Mouse (Mus musculus) forebrain, embryonic 13.5 days (tissue): ENCODE measurements around the gene Rbms1. TPM values are rescaled to one million over a fixed set of nuclear protein-coding genes. Genes with fewer than 3 reads are reported as not detected.
A peak's percentile ranks its signal among the peaks of the same experiment; 100 is the strongest.

Source experiments
- ATAC-seq: fragments of 200-750 bp; cut with Nextera tagmentation; 2 replicates; pipeline ENCODE4 v1.8.0; 2017
- H3K27ac ChIP-seq: fragments of 300-500 bp; sonication (generic); 2 replicates; pipeline ENCODE4 v1.5.1; 2015; ENCODE audit warnings: inconsistent platforms, mild to moderate bottlenecking, moderate library complexity
- H3K27me3 ChIP-seq: fragments of 300-500 bp; sonication (generic); 2 replicates; pipeline ENCODE4 v1.6.1; 2015; ENCODE audit warnings: mild to moderate bottlenecking, inconsistent platforms
- H3K36me3 ChIP-seq: fragments of 300-500 bp; sonication (generic); 2 replicates; pipeline ENCODE4 v1.6.1; 2015; ENCODE audit warnings: mild to moderate bottlenecking, inconsistent platforms; ENCODE audit not compliant: poor library complexity, severe bottlenecking
- H3K4me1 ChIP-seq: fragments of 300-500 bp; sonication (generic); 2 replicates; pipeline ENCODE4 v1.6.1; 2015; ENCODE audit warnings: inconsistent platforms
- H3K4me2 ChIP-seq: fragments of 300-500 bp; sonication (generic); 2 replicates; pipeline ENCODE4 v1.6.1; 2015; ENCODE audit warnings: inconsistent platforms, mild to moderate bottlenecking, moderate library complexity
- H3K4me3 ChIP-seq: fragments of 300-500 bp; sonication (generic); 2 replicates; pipeline ENCODE4 v1.5.1; 2015; ENCODE audit warnings: mild to moderate bottlenecking, inconsistent platforms
- H3K9ac ChIP-seq: fragments of 300-500 bp; sonication (generic); 2 replicates; pipeline ENCODE4 v1.6.1; 2015; ENCODE audit warnings: mild to moderate bottlenecking, inconsistent platforms
- H3K9me3 ChIP-seq: fragments of 300-500 bp; sonication (generic); replicated peaks from 2 replicates; pipeline ENCODE4 v1.6.1; 2016; ENCODE audit warnings: inconsistent platforms
- WGBS: fragments of 180-500 bp; shearing (Covaris S2); methylation state at CpG from one replicate; pipeline ENCODE4 v1.1.7; 2015; 5-methylcytosine and 5-hydroxymethylcytosine counted together
- polyA plus RNA-seq: library from polyadenylated mRNA; unstranded; fragments of >200 nt; fragmentation: Nextera tagmentation; extraction: Ambion mirVana; gene quantifications from 2 replicates; pipeline ENCODE4 v1.2.1, GENCODE M21; 2015

Gene Rbms1
- polyA plus RNA-seq, 1 experiment from 2014 or later, result 14.2 TPM

DNA sequence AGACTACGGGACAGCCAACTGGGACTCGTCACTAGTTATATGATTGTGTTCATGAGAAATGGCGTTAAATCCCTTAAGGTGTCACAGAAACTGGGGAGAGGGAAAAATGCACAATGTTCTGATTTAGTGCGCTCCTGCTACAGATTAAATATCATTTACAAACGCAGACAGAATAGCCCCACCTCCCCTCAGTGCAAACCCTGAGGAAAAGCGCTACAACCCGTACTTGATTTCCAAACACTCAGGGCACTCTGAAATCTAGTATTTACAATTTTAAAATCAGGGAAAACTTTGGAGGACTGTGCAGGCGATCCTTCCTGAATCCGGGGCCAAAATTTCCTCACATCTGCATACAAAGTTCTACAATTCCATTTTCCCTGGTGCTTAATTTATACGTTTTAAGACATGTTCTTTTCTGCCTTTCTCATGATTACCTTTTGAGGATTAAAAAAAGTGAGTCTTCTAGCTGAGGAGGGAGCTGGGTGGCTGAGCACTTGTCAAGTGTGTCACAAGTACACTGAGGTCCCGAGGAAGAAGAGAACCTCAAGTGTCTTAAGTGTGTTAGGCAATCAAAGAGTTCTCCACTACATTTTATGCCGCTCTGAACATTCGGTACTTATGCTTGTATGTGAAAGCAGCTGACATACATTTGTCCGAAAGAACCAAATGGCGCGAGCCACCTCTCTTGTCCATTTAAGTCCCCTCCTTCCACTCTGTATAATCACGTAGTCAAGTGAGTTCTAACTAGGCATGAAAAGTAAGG is 164.0 kb downstream of the Rbms1 start:
- 66% methylated on average over 17 of the region's 17 CpGs for WGBS

DNA sequence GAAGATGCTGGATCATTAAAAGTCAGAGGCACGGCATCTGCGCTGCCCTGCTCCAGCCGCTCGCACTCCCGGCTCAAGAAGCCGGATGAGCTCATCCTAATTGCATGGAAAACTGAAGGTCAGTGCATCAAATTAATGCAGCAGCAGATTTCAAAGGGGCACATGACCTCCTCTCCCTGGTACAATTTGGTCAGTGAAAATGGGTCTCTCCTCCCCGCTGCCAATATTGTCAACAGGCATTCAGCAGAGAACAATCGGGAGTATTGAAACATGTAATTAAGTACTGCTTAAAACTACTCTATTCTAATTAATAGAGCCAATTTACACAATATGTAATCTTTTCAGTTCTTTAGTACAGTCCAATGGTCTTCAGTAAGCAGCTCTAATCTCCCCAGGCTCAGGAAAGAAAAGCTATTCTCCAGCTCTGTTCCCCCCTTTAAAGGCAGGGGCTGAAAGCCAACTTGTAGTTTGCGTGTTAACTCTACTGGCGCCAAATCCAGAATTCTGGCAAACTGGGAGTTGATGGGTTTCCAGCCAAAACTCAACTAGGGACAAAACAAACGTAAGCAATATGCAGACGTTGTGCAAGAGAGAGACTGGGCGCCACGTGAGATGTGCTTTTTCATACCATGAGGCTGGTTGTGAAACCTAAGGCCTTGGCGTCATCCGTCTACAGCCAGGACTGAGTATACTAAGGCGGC is 165.9 kb downstream of the Rbms1 start:
- no peak overlapping the region for H3K27ac ChIP-seq
- ATAC-seq, result peak; percentile 88
- H3K4me3 ChIP-seq, result no peak overlapping the region
- H3K9me3 ChIP-seq, result no peaks in the 10 kb centered on the region
- H3K36me3 ChIP-seq, result no peaks in the 10 kb centered on the region
- peaks cover 43% of the 10 kb centered on the region for H3K4me1 ChIP-seq
- H3K4me2 ChIP-seq, result peak overlapping the region; percentile 15; the same call in 1 of the 2 replicates
- peaks cover 91% of the 10 kb centered on the region for H3K27me3 ChIP-seq
- WGBS, result 8% methylated on average over 17 of the region's 17 CpGs
- H3K9ac ChIP-seq, result no peak overlapping the region

More for the DNA sequence above, 164.0 kb downstream of the Rbms1 start:
- Histone ChIP-seq H3K27me3 (peaks cover 92% of the 10 kb centered on the region), H3K36me3 (no peaks in the 10 kb centered on the region), H3K9ac (no peak overlapping the region), H3K4me2 (no peak overlapping the region), H3K4me3 (no peak overlapping the region), H3K27ac (no peak overlapping the region), H3K9me3 (no peaks in the 10 kb centered on the region), H3K4me1 (peaks cover 43% of the 10 kb centered on the region)
- ATAC-seq, result no peak

GRCm38 (mm10) chr2:60796616-60796968 is 166.4 kb downstream of the Rbms1 start:
- ATAC-seq, result peak; percentile 74
- no peaks in the 10 kb centered on the region for H3K9me3 ChIP-seq
- peaks cover 37% of the 10 kb centered on the region for H3K4me1 ChIP-seq
- peak overlapping the region; percentile 15; the same call in 1 of the 2 replicates for H3K4me2 ChIP-seq
- no peaks in the 10 kb centered on the region for H3K36me3 ChIP-seq
- H3K27me3 ChIP-seq, result peaks cover 91% of the 10 kb centered on the region
- no peak overlapping the region for H3K4me3 ChIP-seq
- no peak overlapping the region for H3K9ac ChIP-seq
- H3K27ac ChIP-seq, result no peak overlapping the region
- WGBS, result 9% methylated on average over 2 of the region's 2 CpGs

- WGBS, result 38% methylated on average over 9 of the region's 9 CpGs
- Histone ChIP-seq H3K27ac (no peak overlapping the region), H3K27me3 (peaks cover 91% of the 10 kb centered on the region), H3K4me3 (no peak overlapping the region), H3K9me3 (no peaks in the 10 kb centered on the region), H3K9ac (no peak overlapping the region), H3K36me3 (no peaks in the 10 kb centered on the region), H3K4me2 (no peak overlapping the region), H3K4me1 (peaks cover 30% of the 10 kb centered on the region)
- ATAC-seq, result no peak
Measured at GRCm38 (mm10) chr2:60795861-60796260, 167.1 kb downstream of the Rbms1 start.

DNA sequence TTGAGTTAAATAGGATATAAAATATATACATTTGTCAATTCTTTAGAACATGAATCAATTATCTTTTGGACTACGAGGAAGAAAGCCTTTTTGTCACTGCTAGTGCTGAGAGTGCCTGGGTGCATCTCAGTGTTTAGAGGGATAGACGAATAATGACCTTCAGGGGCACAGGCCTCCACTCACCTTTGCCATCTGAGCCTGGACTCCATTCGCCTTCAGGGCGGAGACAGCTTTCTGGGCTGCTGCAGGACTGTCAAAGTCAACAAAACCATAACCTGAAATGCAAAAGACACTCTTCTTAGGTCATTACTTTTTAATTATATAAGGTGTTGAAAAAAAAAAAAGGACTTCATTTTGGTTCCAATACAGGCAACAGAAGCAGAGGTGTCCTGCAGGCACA is 170.5 kb downstream of the Rbms1 start:
- Histone ChIP-seq H3K36me3 (no peaks in the 10 kb centered on the region), H3K4me1 (peaks cover 40% of the 10 kb centered on the region), H3K4me3 (no peak overlapping the region), H3K27me3 (peaks cover 78% of the 10 kb centered on the region), H3K9ac (no peak overlapping the region), H3K9me3 (no peaks in the 10 kb centered on the region), H3K27ac (no peak overlapping the region), H3K4me2 (no peak overlapping the region)
- WGBS, result 74% methylated on average over 4 of the region's 4 CpGs
- no peak for ATAC-seq

- H3K9me3 ChIP-seq, result no peaks in the 10 kb centered on the region
- H3K4me3 ChIP-seq, result no peak overlapping the region
- H3K4me2 ChIP-seq, result no peak overlapping the region
- ATAC-seq, result 0 out of 2 replicates have a peak, but pooled peaks have one; percentile 16
- WGBS, result 24% methylated on average over 3 of the region's 3 CpGs
- no peaks in the 10 kb centered on the region for H3K36me3 ChIP-seq
- H3K9ac ChIP-seq, result no peak overlapping the region
- H3K4me1 ChIP-seq, result peaks cover 33% of the 10 kb centered on the region
- H3K27ac ChIP-seq, result no peak overlapping the region
- peaks cover 79% of the 10 kb centered on the region for H3K27me3 ChIP-seq
Measured at GRCm38 (mm10) chr2:60789126-60789525, 173.9 kb downstream of the Rbms1 start.

DNA sequence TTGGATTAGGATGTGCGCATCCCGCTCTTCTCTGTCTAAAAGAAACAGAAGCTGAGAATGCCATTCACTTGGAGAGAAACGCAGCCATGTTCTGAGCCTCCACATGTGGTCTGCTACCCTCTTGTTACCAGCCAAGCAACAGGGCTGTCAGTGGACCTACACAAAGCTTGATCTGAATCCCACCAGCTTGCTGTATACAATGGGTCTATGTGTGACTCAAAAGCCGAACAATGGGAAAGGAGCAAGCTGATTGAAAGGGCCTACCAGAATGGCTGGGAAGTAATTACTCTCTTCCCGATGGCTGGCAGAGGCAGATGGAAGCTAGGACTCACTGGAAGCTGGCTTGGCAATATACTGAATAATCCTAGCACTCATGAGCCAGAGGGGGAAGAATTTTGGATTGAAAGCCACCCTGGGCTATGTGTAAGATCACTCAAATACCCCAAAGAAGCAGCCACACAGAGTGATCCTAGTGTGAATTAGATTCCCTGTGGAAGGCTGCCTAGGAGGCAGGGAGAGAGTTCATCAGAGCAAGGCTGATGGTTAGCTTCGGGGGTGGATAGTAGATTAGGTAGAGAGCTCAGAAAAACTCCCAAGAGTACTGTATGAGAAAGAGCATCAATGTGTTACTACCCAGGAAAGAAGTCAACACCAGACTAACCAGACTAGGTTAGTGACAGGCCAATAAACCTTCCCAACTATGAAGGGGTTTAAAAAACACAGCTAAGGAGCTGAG is 174.7 kb downstream of the Rbms1 start:
- no peaks in the 10 kb centered on the region for H3K9me3 ChIP-seq
- peaks cover 33% of the 10 kb centered on the region for H3K4me1 ChIP-seq
- peak; percentile 93 for ATAC-seq
- H3K36me3 ChIP-seq, result no peaks in the 10 kb centered on the region
- H3K4me3 ChIP-seq, result no peak overlapping the region
- peaks cover 78% of the 10 kb centered on the region for H3K27me3 ChIP-seq
- no peak overlapping the region for H3K4me2 ChIP-seq
- H3K9ac ChIP-seq, result no peak overlapping the region
- WGBS, result 6% methylated on average over 6 of the region's 6 CpGs
- peak overlapping the region; percentile 42; the same call in 1 of the 2 replicates for H3K27ac ChIP-seq

DNA sequence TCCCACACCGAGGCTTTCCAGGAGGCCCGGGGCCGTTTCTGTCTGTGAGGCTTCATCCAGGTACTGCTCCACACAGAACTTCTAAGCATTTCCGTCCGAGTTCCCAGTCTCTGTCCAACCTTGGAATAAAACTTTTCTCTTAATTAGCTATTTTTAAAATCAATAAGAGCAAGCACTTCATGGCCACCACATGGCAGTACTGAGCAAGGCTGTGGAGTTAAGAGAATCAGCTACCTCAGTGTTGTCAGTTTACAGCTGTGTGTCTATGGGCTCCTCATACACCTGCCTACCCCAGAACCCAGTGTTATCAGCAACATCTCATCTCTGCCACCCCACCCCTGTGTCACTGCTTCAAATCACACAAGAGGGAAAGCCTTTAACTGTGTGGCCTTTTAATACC is 175.9 kb downstream of the Rbms1 start:
- H3K4me1 ChIP-seq, result peaks cover 33% of the 10 kb centered on the region
- H3K9me3 ChIP-seq, result no peaks in the 10 kb centered on the region
- H3K4me3 ChIP-seq, result no peak overlapping the region
- no peak for ATAC-seq
- H3K9ac ChIP-seq, result no peak overlapping the region
- H3K36me3 ChIP-seq, result no peaks in the 10 kb centered on the region
- H3K27me3 ChIP-seq, result peaks cover 79% of the 10 kb centered on the region
- WGBS, result 90% methylated on average over 5 of the region's 5 CpGs
- no peak overlapping the region for H3K4me2 ChIP-seq
- H3K27ac ChIP-seq, result no peak overlapping the region

DNA sequence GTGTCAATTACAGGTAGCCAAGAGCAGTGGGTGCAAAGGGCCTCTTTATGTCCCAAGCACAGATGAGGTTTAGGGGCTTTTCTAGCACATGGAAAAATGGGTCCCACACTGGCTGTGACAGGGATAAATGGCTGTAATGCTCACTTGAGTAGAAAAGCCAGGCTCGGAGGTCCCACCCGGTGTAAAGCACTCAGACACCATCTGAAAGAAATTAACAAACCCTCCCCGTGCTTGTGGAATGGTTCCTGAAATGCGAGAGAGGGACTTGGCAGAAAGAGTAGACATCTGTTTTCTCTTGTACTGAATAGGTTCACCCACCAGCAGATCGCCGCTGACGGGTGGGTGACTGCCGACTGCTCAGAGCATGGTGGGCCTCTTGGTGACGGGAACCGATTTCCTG is 176.7 kb downstream of the Rbms1 start:
- H3K9ac ChIP-seq, result no peak overlapping the region
- 40% methylated on average over 10 of the region's 10 CpGs for WGBS

DNA sequence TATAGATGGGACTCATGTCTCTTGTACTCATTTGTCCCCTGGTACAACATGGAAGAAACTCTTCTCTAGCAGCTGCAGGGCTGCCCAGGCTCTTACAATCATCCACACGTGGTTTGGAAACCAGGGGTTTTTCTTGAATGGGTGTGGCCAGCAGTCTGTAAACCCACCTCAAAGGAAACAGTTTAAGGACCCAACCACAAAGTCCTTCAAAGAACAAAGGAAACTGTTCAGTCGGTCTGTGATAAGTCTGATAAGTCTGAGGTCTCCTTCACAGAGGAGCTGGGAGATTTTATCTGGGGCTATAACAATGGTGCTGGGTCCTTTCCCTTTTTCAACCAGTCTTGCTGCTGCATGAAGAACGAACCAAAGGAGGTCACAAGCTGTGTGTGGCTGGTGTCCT is 188.5 kb downstream of the Rbms1 start:
- Histone ChIP-seq H3K4me1 (no peaks in the 10 kb centered on the region), H3K4me3 (no peak overlapping the region), H3K9me3 (peaks cover 13% of the 10 kb centered on the region), H3K9ac (no peak overlapping the region), H3K27me3 (peaks cover 11% of the 10 kb centered on the region; the same call in 1 of the 2 replicates), H3K36me3 (0 out of 2 replicates have a peak, but pooled peaks cover 10% of the 10 kb centered on the region), H3K4me2 (no peak overlapping the region), H3K27ac (no peak overlapping the region)
- 35% methylated on average over 3 of the region's 3 CpGs for WGBS
- ATAC-seq, result no peak

More for the DNA sequence above, 176.7 kb downstream of the Rbms1 start:
- no peaks in the 10 kb centered on the region for H3K9me3 ChIP-seq
- peak; percentile 59 for ATAC-seq
- no peak overlapping the region for H3K4me2 ChIP-seq
- H3K36me3 ChIP-seq, result no peaks in the 10 kb centered on the region
- no peak overlapping the region for H3K27ac ChIP-seq
- peaks cover 79% of the 10 kb centered on the region for H3K27me3 ChIP-seq
- no peak overlapping the region for H3K4me3 ChIP-seq
- peaks cover 33% of the 10 kb centered on the region for H3K4me1 ChIP-seq

GRCm38 (mm10) chr2:60773592-60773991 is 189.4 kb downstream of the Rbms1 start:
- no peak for ATAC-seq
- Histone ChIP-seq H3K9me3 (peaks cover 13% of the 10 kb centered on the region), H3K4me3 (no peak overlapping the region), H3K27me3 (peaks cover 14% of the 10 kb centered on the region; the same call in 1 of the 2 replicates), H3K36me3 (0 out of 2 replicates have a peak, but pooled peaks cover 10% of the 10 kb centered on the region), H3K4me2 (no peak overlapping the region), H3K27ac (no peak overlapping the region), H3K9ac (no peak overlapping the region), H3K4me1 (no peaks in the 10 kb centered on the region)
- WGBS, result 85% methylated on average over 5 of the region's 5 CpGs

- no peak overlapping the region for H3K9ac ChIP-seq
- no peak overlapping the region for H3K27ac ChIP-seq
- H3K9me3 ChIP-seq, result peaks cover 12% of the 10 kb centered on the region
- H3K27me3 ChIP-seq, result peaks cover 7% of the 10 kb centered on the region; the same call in 1 of the 2 replicates
- no peaks in the 10 kb centered on the region for H3K4me1 ChIP-seq
- 0 out of 2 replicates have a peak, but pooled peaks cover 10% of the 10 kb centered on the region for H3K36me3 ChIP-seq
- ATAC-seq, result no peak
- WGBS, result 69% methylated on average over 8 of the region's 8 CpGs
- H3K4me3 ChIP-seq, result no peak overlapping the region
- no peak overlapping the region for H3K4me2 ChIP-seq
Measured at GRCm38 (mm10) chr2:60766420-60766819, 196.6 kb downstream of the Rbms1 start.
